Mouse (Mus musculus): ENCODE data around the gene Ccdc142. TPM values are rescaled to one million over a fixed set of nuclear protein-coding genes. Genes with fewer than 3 reads are reported as not detected.

Ccdc142 gene
- polyA plus RNA-seq, 1 experiment from 2014 or later = 4.2 TPM

DNA sequence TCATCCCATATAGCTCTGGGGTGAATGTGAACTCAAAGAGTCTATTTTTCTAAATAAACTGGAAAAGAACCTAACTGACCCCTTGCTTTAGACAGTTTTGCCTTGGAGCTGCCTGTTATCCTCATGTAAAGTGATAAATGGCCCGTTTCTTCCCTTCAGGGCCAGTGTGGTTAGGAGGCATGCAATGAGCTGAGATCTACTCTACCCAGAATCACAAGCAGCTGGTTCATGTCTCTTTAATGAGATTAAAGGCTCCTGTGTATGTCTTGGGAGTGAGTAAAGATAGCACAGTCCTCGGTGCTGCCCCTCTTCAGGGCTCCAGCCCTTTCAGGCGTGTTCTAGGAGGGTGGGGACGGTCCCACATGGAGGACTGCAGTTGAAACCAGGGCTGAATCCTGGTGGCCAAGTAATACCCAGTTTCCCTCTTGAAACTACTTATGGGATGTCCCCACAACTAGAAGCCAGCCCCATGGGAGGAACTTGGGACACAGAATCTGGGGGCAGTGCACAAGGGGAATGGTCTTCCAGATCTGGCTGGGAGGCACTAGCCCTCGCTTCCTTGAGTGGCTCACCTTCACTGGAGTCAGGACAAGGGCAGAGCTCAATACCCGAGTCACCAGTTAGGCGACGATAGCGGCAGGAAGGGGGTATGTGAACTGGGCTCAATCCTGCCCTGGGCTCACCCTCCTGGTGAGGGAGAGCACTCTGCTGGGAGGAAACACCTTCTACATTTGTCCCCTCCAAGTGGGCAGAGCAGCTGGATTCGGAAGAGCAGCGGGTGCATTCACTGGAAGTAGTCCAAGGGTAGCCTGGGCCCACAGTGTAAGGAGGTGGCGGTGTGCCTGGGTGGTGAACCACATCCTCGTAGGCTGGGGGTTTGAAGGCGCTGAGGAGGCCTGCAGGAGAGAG, 17.7 kb downstream of the Ccdc142 start:
- no peak overlapping the region for H3K27ac ChIP-seq (replicated peaks; ENCODE audit: low read depth, low read length)
- peak overlapping the region; percentile 74; the same call in 1 of the 2 replicates for H3K4me3 ChIP-seq (replicated peaks; ENCODE audit: low read depth, low read length)
- DNase-seq = no peak
- 83% methylated on average over 14 of the region's 14 CpGs for WGBS
- no peak for ATAC-seq (ENCODE audit: low FRiP score, low TSS enrichment)
- H3K9ac ChIP-seq (replicated peaks; ENCODE audit: low read length) = 0 out of 2 replicates have a peak overlapping the region, but pooled peaks have one; percentile 87
- no peaks in the 10 kb centered on the region for H3K9me3 ChIP-seq (ENCODE audit: control insufficient read depth, low read length)
- peaks cover 32% of the 10 kb centered on the region for H3K36me3 ChIP-seq (ENCODE audit: control insufficient read depth, insufficient read depth, low read length)
- H3K4me2 ChIP-seq (ENCODE audit: low read length) = peak overlapping the region; percentile 97
- H3K27me3 ChIP-seq (ENCODE audit: control insufficient read depth, insufficient read depth, low read length) = no peaks in the 10 kb centered on the region
- H3K4me1 ChIP-seq (ENCODE audit: control insufficient read depth, insufficient read depth, low read length) = peaks cover 41% of the 10 kb centered on the region

DNA sequence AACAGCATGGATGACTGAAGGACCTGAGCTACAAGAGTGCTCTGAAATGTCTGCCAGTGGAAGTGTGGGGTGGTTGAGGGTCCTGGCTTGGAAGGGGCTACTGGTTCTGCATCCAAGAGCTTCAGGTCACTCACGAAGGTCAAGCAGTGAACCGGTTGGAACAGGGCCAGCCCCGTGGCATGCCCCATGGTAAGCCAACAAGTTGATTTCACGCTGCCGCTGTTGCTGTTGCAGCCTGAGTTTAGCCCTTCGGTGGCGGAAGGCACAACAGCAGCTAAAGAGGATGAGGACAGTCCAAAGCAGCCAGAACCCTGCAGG, 18.3 kb downstream of the Ccdc142 start:
- H3K36me3 ChIP-seq (ENCODE audit: control insufficient read depth, insufficient read depth, low read length) = peaks cover 32% of the 10 kb centered on the region
- no peaks in the 10 kb centered on the region for H3K9me3 ChIP-seq (ENCODE audit: control insufficient read depth, low read length)
- peak overlapping the region; percentile 97 for H3K4me2 ChIP-seq (ENCODE audit: low read length)
- DNase-seq (no peak), ATAC-seq (ENCODE audit: low FRiP score, low TSS enrichment) (no peak)
- H3K4me1 ChIP-seq (ENCODE audit: control insufficient read depth, insufficient read depth, low read length) = peaks cover 42% of the 10 kb centered on the region
- no peak overlapping the region for H3K27ac ChIP-seq (replicated peaks; ENCODE audit: low read depth, low read length)
- peak overlapping the region; percentile 74 for H3K4me3 ChIP-seq (replicated peaks; ENCODE audit: low read depth, low read length)
- H3K27me3 ChIP-seq (ENCODE audit: control insufficient read depth, insufficient read depth, low read length) = no peaks in the 10 kb centered on the region
- H3K9ac ChIP-seq (replicated peaks; ENCODE audit: low read length) = peak overlapping the region; percentile 87
- 40% methylated on average over 7 of the region's 7 CpGs for WGBS

DNA sequence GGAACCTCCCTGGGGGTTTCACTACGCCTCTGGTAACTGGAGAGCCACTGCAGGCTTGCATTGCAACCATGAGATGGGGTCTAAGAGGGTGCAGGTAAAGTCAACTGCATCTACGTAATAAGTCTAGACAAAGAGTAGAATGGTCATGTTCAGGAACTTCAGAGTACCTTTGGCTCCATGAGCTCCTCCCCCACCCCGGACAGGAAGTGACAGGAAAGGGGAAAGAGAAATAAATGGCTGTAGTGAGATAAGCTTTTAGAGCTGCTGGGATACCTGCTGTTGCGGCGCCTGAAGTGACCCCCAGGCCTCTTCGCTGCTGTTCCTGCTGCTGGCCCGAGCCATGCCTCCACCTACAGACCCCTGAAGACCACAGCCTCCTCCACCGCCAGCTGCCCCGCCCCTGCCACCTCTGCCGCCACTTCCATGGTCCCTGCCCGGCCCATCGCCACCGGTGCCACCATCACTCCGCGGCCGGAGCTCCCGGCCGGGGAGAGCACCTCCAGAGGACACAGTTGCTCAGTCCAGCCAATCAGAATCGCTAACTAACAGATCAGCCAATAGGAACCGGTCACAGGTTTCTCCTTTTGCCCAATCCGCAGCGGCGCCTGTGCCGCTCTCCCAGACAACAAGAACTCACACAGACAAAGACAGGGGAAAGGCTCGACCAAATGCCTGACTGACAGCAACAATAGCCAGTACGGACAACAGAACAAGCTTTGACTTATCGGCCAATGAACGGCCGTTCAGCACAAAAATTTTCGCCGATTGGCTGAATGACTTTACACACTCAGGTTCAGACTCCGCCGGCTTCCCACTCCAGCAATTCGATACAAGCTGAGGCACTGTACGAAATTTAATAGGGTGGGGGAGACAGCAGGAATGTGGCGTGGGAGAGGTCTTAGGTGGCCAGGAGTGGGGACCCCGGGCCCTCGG, 19.8 kb downstream of the Ccdc142 start, which contains the start of gene Wbp1:
Wbp1 (minus strand) TSS at position 630 of the 933 bp plus-strand sequence.
- under 1% methylated on average over 38 of the region's 38 CpGs for WGBS
- H3K9ac ChIP-seq (replicated peaks; ENCODE audit: low read length) = peak within 1 kb of the TSS; percentile 89
- no peaks in the 10 kb centered on the region for H3K9me3 ChIP-seq (ENCODE audit: control insufficient read depth, low read length)
- DNase-seq (peak; percentile 97), ATAC-seq (ENCODE audit: low FRiP score, low TSS enrichment) (peak; percentile 93)
- H3K4me3 ChIP-seq (replicated peaks; ENCODE audit: low read depth, low read length) = peak within 1 kb of the TSS; percentile 74
- peak within 1 kb of the TSS; percentile 97 for H3K4me2 ChIP-seq (ENCODE audit: low read length)
- peaks cover 38% of the 10 kb centered on the region for H3K4me1 ChIP-seq (ENCODE audit: control insufficient read depth, insufficient read depth, low read length)
- H3K27me3 ChIP-seq (ENCODE audit: control insufficient read depth, insufficient read depth, low read length) = no peaks in the 10 kb centered on the region
- peak within 1 kb of the TSS; percentile 98 for H3K27ac ChIP-seq (replicated peaks; ENCODE audit: low read depth, low read length)
- peaks cover 32% of the 10 kb centered on the region for H3K36me3 ChIP-seq (ENCODE audit: control insufficient read depth, insufficient read depth, low read length)

DNA sequence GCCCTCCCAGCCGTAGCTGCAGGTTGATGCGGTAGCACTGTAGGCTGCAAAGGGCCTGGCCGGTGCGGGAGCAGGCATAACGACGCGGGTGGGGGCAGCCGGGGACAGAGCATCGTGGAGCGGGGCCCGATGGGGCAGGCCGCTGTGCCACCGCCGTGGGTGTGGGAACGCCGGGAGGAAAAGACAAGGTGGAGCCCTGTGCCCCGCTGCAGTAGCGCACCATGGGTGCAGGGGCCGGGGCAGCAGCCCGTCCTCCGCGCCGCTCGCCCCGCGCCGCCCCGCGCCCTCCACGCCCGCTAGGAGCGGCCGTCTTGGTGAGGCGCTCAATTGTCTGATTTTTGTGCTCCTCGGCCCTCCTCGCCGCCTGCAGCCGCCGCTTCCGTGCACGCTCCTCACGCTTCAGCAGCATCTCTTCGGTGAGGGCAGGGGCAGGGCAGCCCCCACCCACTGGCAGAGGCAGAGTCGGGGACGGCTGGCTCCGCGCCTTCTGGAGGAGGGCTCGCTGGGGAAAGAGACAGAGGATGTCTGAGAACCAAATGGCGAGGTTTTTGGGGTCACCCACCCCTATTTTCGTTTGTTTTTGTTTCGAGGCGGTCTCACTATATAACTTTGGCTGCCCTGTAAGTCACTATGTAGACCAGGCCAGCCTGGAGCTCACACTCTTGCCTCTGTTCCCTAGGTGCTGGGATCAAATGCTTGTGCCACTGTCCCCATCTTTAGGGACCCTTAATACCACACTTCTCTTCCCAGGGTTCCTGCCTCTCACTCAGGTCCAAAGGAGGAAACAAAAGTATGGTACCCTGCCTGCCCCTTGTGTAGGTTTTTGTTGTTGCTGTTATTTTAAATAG, 20.7 kb downstream of the Ccdc142 start:
- Histone ChIP-seq H3K27me3 (ENCODE audit: control insufficient read depth, insufficient read depth, low read length) (no peaks in the 10 kb centered on the region), H3K4me1 (ENCODE audit: control insufficient read depth, insufficient read depth, low read length) (peaks cover 30% of the 10 kb centered on the region), H3K4me3 (replicated peaks; ENCODE audit: low read depth, low read length) (peak overlapping the region; percentile 74), H3K27ac (replicated peaks; ENCODE audit: low read depth, low read length) (peak overlapping the region; percentile 97), H3K4me2 (ENCODE audit: low read length) (peak overlapping the region; percentile 97), H3K9me3 (ENCODE audit: control insufficient read depth, low read length) (no peaks in the 10 kb centered on the region), H3K36me3 (ENCODE audit: control insufficient read depth, insufficient read depth, low read length) (peaks cover 28% of the 10 kb centered on the region), H3K9ac (replicated peaks; ENCODE audit: low read length) (peak overlapping the region; percentile 89)
- DNase-seq (peak; percentile 50), ATAC-seq (ENCODE audit: low FRiP score, low TSS enrichment) (peak; percentile 1; the same call in 1 of the 2 replicates)
- WGBS = 2% methylated on average over 50 of the region's 52 CpGs

DNA sequence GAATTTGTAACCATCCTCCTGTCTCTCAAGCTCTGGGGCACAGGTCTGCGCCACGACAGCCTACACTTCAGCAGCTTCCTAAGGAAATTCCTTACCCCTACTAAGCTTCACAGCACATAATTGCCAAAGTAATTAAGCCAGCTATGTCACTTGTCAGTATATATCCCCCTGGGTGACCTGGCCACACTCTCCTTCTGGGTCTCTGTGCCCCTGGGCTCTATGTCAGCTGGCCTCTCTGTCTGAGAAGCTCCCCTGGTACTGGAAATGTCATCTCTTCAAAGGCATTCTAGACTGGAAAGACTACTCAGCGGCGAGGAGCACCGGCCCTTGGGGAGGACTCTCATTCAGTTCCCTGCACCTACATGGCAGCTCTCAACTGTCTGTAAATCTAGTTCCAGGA, 21.6 kb downstream of the Ccdc142 start:
- no peak for ATAC-seq (ENCODE audit: low FRiP score, low TSS enrichment)
- Histone ChIP-seq H3K4me1 (ENCODE audit: control insufficient read depth, insufficient read depth, low read length) (peaks cover 30% of the 10 kb centered on the region), H3K4me2 (ENCODE audit: low read length) (peak overlapping the region; percentile 97), H3K27me3 (ENCODE audit: control insufficient read depth, insufficient read depth, low read length) (no peaks in the 10 kb centered on the region), H3K9ac (replicated peaks; ENCODE audit: low read length) (no peak overlapping the region), H3K4me3 (replicated peaks; ENCODE audit: low read depth, low read length) (no peak overlapping the region; the same call in 1 of the 2 replicates), H3K27ac (replicated peaks; ENCODE audit: low read depth, low read length) (no peak overlapping the region), H3K36me3 (ENCODE audit: control insufficient read depth, insufficient read depth, low read length) (peaks cover 20% of the 10 kb centered on the region), H3K9me3 (ENCODE audit: control insufficient read depth, low read length) (no peaks in the 10 kb centered on the region)
- WGBS = 69% methylated on average over 5 of the region's 5 CpGs
- no peak for DNase-seq

DNA sequence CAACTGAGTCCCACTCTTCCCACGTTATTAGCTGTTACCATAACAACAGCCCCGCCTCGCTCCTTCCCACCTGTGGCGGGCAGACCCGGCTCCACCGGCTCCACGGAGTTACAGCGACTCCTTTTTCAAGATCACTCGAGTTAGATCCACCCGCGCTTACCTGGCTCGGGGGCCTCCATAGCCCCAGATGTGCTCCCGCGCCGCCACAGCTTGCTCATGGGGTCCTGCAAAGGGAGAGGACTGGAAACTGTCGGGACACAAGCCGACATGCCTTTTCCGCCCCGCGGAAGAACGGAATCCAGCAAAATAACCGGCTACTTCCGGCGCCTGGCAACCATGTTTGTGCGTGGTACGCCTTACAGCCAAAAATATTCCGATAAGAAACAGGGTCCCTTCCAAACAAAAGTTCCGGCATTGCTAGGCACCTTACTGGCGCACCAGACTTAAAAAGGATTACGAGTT, 23.5 kb downstream of the Ccdc142 start:
- DNase-seq = peak; percentile 96
- 1% methylated on average over 30 of the region's 30 CpGs for WGBS
- H3K9me3 ChIP-seq (ENCODE audit: control insufficient read depth, low read length) = no peaks in the 10 kb centered on the region

DNA sequence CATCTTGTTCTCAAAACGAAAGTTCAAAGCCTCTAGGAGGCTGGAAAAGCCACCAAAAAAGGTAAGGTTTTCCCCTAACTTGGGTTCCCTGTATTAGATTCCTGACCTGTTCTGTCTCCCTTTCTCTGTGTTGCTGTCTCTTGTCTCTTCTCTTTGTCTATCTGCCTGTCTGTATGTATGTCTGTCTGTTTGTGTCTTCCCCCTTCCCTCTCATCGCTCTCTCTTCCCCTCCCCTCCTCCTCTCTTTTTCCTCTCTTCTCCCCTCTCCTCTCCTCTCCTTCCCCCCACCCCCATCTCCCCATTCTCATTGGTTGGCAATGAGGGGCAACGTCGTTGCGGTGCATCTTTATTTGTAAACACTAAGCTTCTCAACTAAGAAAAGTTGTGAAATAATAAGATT, 23.9 kb downstream of the Ccdc142 start, which contains the start of gene Ino80b:
Ino80b (minus strand) TSS at position 101 of the 400 bp plus-strand sequence.
- H3K4me1 ChIP-seq (ENCODE audit: control insufficient read depth, insufficient read depth, low read length) = peaks cover 20% of the 10 kb centered on the region
- H3K27me3 ChIP-seq (ENCODE audit: control insufficient read depth, insufficient read depth, low read length) = no peaks in the 10 kb centered on the region
- no peaks in the 10 kb centered on the region for H3K36me3 ChIP-seq (ENCODE audit: control insufficient read depth, insufficient read depth, low read length)
- H3K27ac ChIP-seq (replicated peaks; ENCODE audit: low read depth, low read length) = peak within 1 kb of the TSS; percentile 56
- H3K4me3 ChIP-seq (replicated peaks; ENCODE audit: low read depth, low read length) = peak within 1 kb of the TSS; percentile 55
- DNase-seq (no peak), ATAC-seq (ENCODE audit: low FRiP score, low TSS enrichment) (no peak)
- H3K4me2 ChIP-seq (ENCODE audit: low read length) = peak within 1 kb of the TSS; percentile 93
- H3K9ac ChIP-seq (replicated peaks; ENCODE audit: low read length) = peak within 1 kb of the TSS; percentile 57
- 26% methylated on average over 5 of the region's 5 CpGs for WGBS
- no peaks in the 10 kb centered on the region for H3K9me3 ChIP-seq (ENCODE audit: control insufficient read depth, low read length)

More for the DNA sequence above, 23.5 kb downstream of the Ccdc142 start:
- Histone ChIP-seq H3K4me3 (replicated peaks; ENCODE audit: low read depth, low read length) (peak overlapping the region; percentile 55), H3K36me3 (ENCODE audit: control insufficient read depth, insufficient read depth, low read length) (peaks cover under 1% of the 10 kb centered on the region; the same call in 1 of the 2 replicates), H3K4me1 (ENCODE audit: control insufficient read depth, insufficient read depth, low read length) (peaks cover 25% of the 10 kb centered on the region), H3K9ac (replicated peaks; ENCODE audit: low read length) (peak overlapping the region; percentile 57), H3K27ac (replicated peaks; ENCODE audit: low read depth, low read length) (peak overlapping the region; percentile 56), H3K27me3 (ENCODE audit: control insufficient read depth, insufficient read depth, low read length) (no peaks in the 10 kb centered on the region), H3K4me2 (ENCODE audit: low read length) (peak overlapping the region; percentile 93)
- peak; percentile 9; the same call in 1 of the 2 replicates for ATAC-seq (ENCODE audit: low FRiP score, low TSS enrichment)
